Mouse (Mus musculus): ENCODE data around the gene Ddx43. TPM values are rescaled to one million over a fixed set of nuclear protein-coding genes. Genes with fewer than 3 reads are reported as not detected.
"Not testable (repeated sequence)": the region's sequence is repeated elsewhere in the genome, so short reads cannot be mapped to it uniquely, and the experiment has no call there.

The Ddx43 gene
- polyA plus RNA-seq (2014; fragmentation: Nextera tagmentation; extraction: Ambion mirVana), result 0.40 and 0.75 TPM in 2 replicates

DNA sequence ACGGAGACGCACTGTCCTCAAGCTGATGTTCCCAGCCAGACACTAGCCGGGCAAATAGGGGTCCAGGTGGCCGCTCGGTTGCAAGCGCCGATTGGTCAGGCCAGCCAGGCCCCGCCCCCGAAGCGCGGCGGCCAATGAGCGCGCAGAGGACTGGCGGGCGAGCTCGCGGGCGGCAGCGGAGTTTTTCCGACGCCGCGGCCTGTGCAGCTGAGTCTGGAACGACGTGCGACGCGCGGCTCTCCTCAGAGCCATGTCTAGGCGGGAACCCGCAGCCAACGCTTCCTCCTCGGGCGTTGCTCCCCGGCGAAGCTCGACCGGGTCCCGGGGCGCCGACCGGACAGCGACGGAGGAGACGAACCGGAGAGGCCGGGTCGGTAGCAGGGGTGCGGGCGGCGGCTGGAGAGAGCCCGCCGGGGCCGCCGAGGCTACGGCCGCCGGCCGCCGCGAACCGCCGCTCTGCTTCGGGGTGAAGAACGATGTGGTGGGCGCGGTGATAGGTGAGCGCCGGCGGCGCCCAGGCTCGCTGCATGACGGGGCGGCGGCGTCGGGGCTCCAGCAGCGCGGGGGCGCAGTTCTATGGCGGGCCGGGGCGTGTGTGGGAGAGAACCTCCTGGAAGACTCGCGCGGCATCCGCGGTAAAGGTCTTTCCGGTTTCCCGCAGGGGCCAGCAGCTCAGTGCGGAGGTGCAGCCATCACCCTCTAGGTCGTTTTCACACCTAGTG is at the start of gene Ddx43:
Ddx43 (plus strand) TSS at position 148 of the 722 bp plus-strand sequence.
- H3K27me3 ChIP-seq (ENCODE audit: control insufficient read depth, insufficient read depth, low read length), result peaks cover 61% of the 10 kb centered on the region
- H3K9ac ChIP-seq, result peak within 1 kb of the TSS; percentile 49; the same call in 1 of the 2 replicates
- no peaks in the 10 kb centered on the region for H3K36me3 ChIP-seq (replicated peaks; ENCODE audit: control insufficient read depth, insufficient read depth)
- peak; percentile 77 for DNase-seq (ENCODE audit: low spot score)
- ATAC-seq (ENCODE audit: low FRiP score), result peak; percentile 99
- WGBS, result 6% methylated on average over 92 of the region's 93 CpGs
- no peak within 1 kb of the TSS for H3K27ac ChIP-seq
- H3K4me3 ChIP-seq (replicated peaks; ENCODE audit: low read length), result peak within 1 kb of the TSS; percentile 51
- no peaks in the 10 kb centered on the region for H3K9me3 ChIP-seq (ENCODE audit: control insufficient read depth, low read length)
- peaks cover 4% of the 10 kb centered on the region; the same call in 1 of the 2 replicates for H3K4me1 ChIP-seq (replicated peaks; ENCODE audit: control insufficient read depth, insufficient read depth, low read length)
- peak within 1 kb of the TSS; percentile 64 for H3K4me2 ChIP-seq (replicated peaks)

DNA sequence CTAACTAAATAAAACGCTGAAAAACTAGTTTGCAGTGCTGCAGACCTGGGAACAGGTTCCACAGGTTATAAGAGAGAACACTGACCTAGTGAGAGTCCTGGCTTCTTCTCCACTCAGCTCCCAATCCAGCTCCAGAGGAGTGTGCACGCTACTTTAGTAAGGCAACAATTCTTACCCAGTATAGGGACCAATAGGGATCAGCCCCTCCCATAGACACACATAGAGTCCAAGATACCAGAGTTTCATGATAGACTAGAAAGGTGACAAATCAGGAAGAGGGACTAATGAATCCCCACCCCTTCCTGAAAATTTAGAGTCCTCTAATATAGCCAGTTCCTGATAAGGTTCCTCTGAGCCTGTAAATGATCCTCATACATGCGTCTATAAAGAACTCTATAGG is 48.6 kb upstream of the Ddx43 start:
- Histone ChIP-seq H3K27ac (no peak overlapping the region), H3K27me3 (ENCODE audit: control insufficient read depth, insufficient read depth, low read length) (no peaks in the 10 kb centered on the region), H3K4me3 (replicated peaks; ENCODE audit: low read length) (no peak overlapping the region), H3K4me2 (replicated peaks) (no peak overlapping the region), H3K9ac (no peak overlapping the region), H3K36me3 (replicated peaks; ENCODE audit: control insufficient read depth, insufficient read depth) (no peaks in the 10 kb centered on the region), H3K4me1 (replicated peaks; ENCODE audit: control insufficient read depth, insufficient read depth, low read length) (no peaks in the 10 kb centered on the region), H3K9me3 (ENCODE audit: control insufficient read depth, low read length) (no peaks in the 10 kb centered on the region)
- 77% methylated on average over 3 of the region's 3 CpGs for WGBS
- DNase-seq (ENCODE audit: low spot score) (no peak), ATAC-seq (ENCODE audit: low FRiP score) (no peak)

DNA sequence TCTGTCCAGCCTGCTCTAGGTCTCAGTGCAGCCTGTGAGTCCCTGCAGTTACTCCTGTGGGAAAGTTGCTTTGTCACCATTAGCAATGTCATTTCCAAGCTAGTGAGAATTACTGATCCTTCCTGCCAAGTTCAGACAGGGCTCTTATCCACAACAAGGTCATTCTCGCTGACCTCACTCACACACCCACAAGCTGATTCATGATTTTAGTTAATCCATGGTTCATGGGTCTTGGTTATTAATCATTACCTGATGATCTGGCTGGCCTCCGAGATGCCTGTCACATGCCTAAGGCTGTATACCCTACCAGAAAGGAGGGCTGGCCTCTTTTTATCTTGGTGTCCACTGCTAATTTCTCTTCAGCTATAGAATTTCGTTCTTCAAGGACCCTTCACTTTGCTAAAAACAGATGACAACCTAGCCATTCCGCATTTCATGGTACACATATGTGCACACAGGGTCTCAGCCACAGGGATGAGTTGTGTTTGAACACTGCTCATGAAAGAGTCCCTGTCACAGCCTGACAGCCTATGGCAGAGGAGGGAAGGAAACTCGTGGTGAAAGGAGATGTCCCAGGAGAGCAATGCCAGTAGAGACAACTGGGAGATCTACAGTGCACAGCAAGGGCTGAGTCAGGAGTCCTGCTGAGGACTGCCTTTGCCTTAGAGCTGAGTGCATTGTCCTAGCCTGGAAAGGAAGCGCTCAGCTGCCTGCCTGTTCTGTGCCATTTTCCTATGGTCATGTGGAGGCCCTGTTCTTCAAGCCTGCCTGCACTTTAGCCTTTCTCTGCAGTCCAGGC is 47.2 kb upstream of the Ddx43 start:
- not testable (repeated sequence) for H3K36me3 ChIP-seq (replicated peaks; ENCODE audit: control insufficient read depth, insufficient read depth); H3K4me3 ChIP-seq (replicated peaks; ENCODE audit: low read length); H3K9me3 ChIP-seq (ENCODE audit: control insufficient read depth, low read length); H3K27ac ChIP-seq; H3K9ac ChIP-seq; H3K27me3 ChIP-seq (ENCODE audit: control insufficient read depth, insufficient read depth, low read length); H3K4me1 ChIP-seq (replicated peaks; ENCODE audit: control insufficient read depth, insufficient read depth, low read length); DNase-seq (ENCODE audit: low spot score); ATAC-seq (ENCODE audit: low FRiP score); H3K4me2 ChIP-seq (replicated peaks)
- WGBS, result 70% methylated on average over 6 of the region's 6 CpGs

DNA sequence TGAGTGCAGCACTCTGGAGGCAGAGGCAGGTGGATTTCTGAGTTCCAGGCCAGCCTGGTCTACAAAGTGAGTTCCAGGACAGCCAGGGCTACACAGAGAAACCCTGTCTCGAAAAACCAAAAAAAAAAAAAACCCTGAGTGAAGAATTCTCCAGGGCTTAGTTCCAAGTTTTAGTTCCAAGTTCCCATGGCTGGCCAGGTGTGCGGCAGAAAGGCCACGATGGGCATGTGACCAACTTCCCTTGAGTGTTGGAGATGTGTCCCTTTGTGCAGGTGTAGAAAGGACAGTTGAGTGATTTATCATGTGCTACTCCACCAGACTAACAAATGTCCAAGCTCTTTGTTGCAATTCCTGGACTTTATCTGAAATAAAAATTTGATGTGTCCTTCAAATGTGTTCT is 46.4 kb upstream of the Ddx43 start:
- not testable (repeated sequence) for H3K4me1 ChIP-seq (replicated peaks; ENCODE audit: control insufficient read depth, insufficient read depth, low read length); H3K36me3 ChIP-seq (replicated peaks; ENCODE audit: control insufficient read depth, insufficient read depth); H3K9ac ChIP-seq; H3K9me3 ChIP-seq (ENCODE audit: control insufficient read depth, low read length); ATAC-seq (ENCODE audit: low FRiP score); H3K27me3 ChIP-seq (ENCODE audit: control insufficient read depth, insufficient read depth, low read length); DNase-seq (ENCODE audit: low spot score); H3K4me2 ChIP-seq (replicated peaks); H3K27ac ChIP-seq; H3K4me3 ChIP-seq (replicated peaks; ENCODE audit: low read length)
- WGBS, result 84% methylated on average over 3 of the region's 3 CpGs

DNA sequence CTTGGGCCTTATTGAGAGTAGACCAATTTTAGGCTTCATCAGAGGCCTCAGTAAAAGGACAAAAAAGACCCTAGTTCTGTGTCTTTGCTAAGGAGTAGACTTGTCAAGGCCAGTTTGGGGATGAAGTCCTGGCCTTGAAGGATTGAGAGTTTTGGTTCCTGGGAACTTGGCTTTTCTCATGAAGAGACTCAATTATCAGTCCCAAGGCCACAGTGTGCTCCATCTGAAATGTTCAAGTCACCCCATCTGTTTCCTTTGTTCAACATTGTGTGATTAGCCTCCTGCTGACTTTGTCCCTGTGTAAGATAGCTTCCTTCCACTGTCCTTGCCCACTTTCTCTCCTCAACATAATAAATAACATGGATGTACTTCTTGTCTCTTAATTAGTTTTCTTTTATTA is 45.6 kb upstream of the Ddx43 start:
- H3K27ac ChIP-seq; H3K27me3 ChIP-seq (ENCODE audit: control insufficient read depth, insufficient read depth, low read length); H3K4me3 ChIP-seq (replicated peaks; ENCODE audit: low read length); H3K36me3 ChIP-seq (replicated peaks; ENCODE audit: control insufficient read depth, insufficient read depth); H3K9me3 ChIP-seq (ENCODE audit: control insufficient read depth, low read length); ATAC-seq (ENCODE audit: low FRiP score); H3K4me2 ChIP-seq (replicated peaks); DNase-seq (ENCODE audit: low spot score); H3K9ac ChIP-seq; H3K4me1 ChIP-seq (replicated peaks; ENCODE audit: control insufficient read depth, insufficient read depth, low read length): not testable (repeated sequence)

DNA sequence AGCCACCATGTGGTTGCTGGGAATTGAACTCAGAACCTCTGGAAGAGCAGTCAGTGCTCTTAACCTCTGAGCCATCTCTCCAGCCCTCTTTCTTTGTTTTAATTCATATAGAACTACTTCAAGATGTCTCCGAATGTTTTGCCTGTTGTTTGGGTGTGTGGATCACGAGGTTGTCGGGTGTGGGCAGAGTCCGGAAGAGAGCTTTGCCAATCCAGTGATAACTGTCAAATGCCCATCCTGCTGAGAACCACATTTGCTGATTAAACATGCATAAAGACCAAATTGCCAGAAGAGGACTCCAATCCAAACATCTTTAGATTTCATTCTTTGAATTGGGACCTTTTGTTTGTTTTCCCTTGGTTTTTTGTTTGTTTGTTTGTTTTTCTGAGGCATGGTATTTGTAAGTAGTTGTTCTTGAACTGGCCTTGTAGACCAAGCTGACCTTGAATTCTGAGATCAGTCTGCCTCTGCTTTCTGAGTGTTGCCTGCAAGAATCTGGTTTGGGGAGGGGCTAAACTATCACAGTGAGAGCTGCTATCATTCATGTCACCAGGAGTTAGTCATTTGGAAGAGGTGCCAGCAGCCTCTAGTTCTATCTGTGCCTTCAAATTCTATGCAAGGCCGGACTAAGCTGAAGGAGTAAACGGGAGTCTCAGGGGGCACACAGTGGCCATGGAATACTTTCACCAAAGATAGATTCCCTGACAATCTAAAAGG is 43.9 kb upstream of the Ddx43 start:
- no peak overlapping the region for H3K4me3 ChIP-seq (replicated peaks; ENCODE audit: low read length)
- no peak overlapping the region for H3K4me2 ChIP-seq (replicated peaks)
- no peak overlapping the region for H3K9ac ChIP-seq
- DNase-seq (ENCODE audit: low spot score) (no peak), ATAC-seq (ENCODE audit: low FRiP score) (no peak)
- H3K9me3 ChIP-seq (ENCODE audit: control insufficient read depth, low read length), result no peaks in the 10 kb centered on the region
- 86% methylated on average over 6 of the region's 6 CpGs for WGBS
- H3K27me3 ChIP-seq (ENCODE audit: control insufficient read depth, insufficient read depth, low read length), result no peaks in the 10 kb centered on the region
- no peaks in the 10 kb centered on the region for H3K4me1 ChIP-seq (replicated peaks; ENCODE audit: control insufficient read depth, insufficient read depth, low read length)
- no peaks in the 10 kb centered on the region for H3K36me3 ChIP-seq (replicated peaks; ENCODE audit: control insufficient read depth, insufficient read depth)
- H3K27ac ChIP-seq, result no peak overlapping the region

DNA sequence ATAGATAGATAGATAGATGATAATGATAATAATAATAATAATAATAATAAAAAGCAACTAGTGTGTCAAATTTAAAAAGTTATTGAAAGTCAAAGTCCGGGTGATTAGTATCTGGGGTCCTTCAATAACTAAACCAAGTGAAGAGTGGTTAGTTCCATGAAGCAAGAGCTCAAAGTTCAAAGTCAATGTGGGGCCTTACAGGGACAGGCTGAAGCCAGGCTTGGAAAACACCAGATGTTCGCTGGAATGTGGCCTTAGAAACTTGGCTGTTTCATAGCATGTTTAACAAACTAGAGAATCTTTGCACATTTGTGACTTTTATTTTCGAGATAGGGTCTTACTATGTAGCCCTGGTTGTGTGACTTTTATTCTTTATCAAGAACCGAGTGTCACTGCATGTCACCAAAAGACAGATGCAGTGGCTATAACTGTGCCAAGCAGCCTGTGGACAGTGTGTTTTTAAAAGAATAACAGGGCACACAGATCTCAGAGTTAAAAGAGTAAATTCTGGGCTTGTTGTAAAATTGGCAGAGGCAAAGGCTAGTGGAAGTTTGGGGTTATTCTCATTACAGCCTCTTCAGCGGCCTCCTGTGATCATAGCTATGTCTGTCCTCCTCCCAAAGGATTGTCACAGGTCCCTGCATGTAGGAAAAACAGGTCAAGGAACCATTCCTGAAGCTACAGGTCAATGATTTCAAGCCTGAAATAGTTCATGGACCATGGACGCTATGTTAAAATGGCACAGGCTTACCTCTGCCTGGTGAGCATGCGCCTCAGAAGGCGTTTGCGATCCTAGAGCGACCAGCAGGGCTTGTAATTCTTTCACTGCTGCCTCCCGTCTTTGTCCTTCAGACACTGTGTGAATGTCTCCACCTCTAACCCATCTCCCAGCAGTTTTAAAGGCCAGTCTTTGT is 40.7 kb upstream of the Ddx43 start:
- Histone ChIP-seq H3K27me3 (ENCODE audit: control insufficient read depth, insufficient read depth, low read length) (no peaks in the 10 kb centered on the region), H3K9ac (no peak overlapping the region), H3K27ac (no peak overlapping the region), H3K4me1 (replicated peaks; ENCODE audit: control insufficient read depth, insufficient read depth, low read length) (no peaks in the 10 kb centered on the region), H3K9me3 (ENCODE audit: control insufficient read depth, low read length) (no peaks in the 10 kb centered on the region), H3K36me3 (replicated peaks; ENCODE audit: control insufficient read depth, insufficient read depth) (no peaks in the 10 kb centered on the region), H3K4me2 (replicated peaks) (no peak overlapping the region), H3K4me3 (replicated peaks; ENCODE audit: low read length) (no peak overlapping the region)
- DNase-seq (ENCODE audit: low spot score) (no peak), ATAC-seq (ENCODE audit: low FRiP score) (no peak)
- WGBS, result 83% methylated on average over 11 of the region's 11 CpGs

DNA sequence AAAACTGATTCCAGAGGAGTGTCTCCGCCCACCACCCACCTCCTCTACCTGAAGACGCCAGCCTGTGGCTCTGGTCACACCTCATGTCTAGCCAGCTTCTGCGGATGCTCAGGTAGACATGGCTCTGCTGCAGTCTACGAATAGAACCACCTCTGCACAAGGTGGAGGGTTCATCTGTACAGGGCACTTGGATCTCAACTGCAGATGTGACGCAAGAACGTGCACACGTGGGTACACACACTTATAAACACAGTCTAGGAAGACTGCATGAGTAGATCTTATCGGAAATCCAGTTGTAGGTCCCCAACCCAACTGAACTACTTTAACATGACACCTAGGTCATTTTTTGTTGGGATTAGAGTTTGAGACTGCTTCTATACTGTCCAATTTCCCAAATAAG is 40.0 kb upstream of the Ddx43 start, which contains the start of gene Gsta2:
Gsta2 (minus strand) TSS at position 178 of the 400 bp plus-strand sequence.
- 92% methylated on average over 8 of the region's 8 CpGs for WGBS
- ATAC-seq (ENCODE audit: low FRiP score), result no peak
- H3K36me3 ChIP-seq (replicated peaks; ENCODE audit: control insufficient read depth, insufficient read depth), result no peaks in the 10 kb centered on the region

More for the DNA sequence above, 40.0 kb upstream of the Ddx43 start, which contains the start of gene Gsta2:
- Histone ChIP-seq H3K9me3 (ENCODE audit: control insufficient read depth, low read length) (no peaks in the 10 kb centered on the region), H3K4me1 (replicated peaks; ENCODE audit: control insufficient read depth, insufficient read depth, low read length) (no peaks in the 10 kb centered on the region), H3K27ac (no peak within 1 kb of the TSS), H3K9ac (no peak within 1 kb of the TSS), H3K4me3 (replicated peaks; ENCODE audit: low read length) (no peak within 1 kb of the TSS), H3K4me2 (replicated peaks) (no peak within 1 kb of the TSS), H3K27me3 (ENCODE audit: control insufficient read depth, insufficient read depth, low read length) (no peaks in the 10 kb centered on the region)
- DNase-seq (ENCODE audit: low spot score), result no peak

Data from hindbrain, embryonic 14.5 days (tissue).